Mouse (Mus musculus): Measurements from ENCODE around the gene Rap2a. TPM values are rescaled to one million over a fixed set of nuclear protein-coding genes. Genes with fewer than 3 reads are reported as not detected.

Rap2a gene
- 2.8 to 3.6 TPM (median 3.2 TPM) in 4 replicates for total RNA-seq (2023; ENCODE audit: inconsistent age)

DNA sequence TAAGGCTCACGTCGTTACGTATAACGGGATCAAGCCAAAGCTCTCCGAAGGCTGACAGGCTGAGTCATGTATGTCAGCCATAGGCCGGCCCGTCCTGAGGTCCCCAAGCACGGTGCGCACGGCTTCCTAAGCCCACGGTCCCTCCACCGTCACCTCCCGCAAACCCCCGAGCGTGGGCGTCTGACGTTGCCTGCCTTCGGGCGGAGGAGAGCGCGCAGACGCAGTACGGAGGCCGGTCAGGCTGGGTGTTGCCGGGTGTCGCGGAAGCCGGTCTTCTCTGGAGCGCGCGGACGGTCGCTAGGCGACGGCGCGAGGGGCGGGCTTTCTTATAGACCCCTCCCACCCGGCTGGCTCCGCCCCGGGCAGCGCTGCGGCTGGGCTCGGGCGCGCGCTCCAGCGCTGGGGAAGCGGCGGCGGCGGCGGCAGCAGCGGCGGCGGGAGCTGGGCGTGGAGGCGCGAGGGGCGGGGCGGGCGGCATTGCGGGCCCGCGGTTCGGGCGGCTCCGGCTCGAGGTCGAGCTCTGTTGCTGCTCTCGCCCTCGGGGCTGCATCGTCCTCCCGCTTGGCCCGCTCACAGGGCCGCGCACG lies at the start of gene Rap2a:
Gene Rap2a (plus strand): TSS at position 463 of the 587 bp plus-strand sequence.

Other genes starting within 250 kb of the Rap2a start
- 88.4 to 104 TPM (median 95.8 TPM) in 4 replicates for gene Mbnl2, start 202.8 kb upstream of the Rap2a start, total RNA-seq (2023; ENCODE audit: inconsistent age)